ENCODE assay signal across 17 mouse cellular contexts in genomic region chr14:19967482-19967881, GRCm38 (mm10). TPM values are rescaled to one million over a fixed set of nuclear protein-coding genes. Genes with fewer than 3 reads are reported as not detected.
DNase-seq lines count a peak whose midpoint lies in the region; ATAC-seq and TF ChIP-seq lines count a peak whose summit lies in the region.
"Had no signal": no experiment of that assay in that cellular context is flagged by ENCODE, and none has a peak within 500 bp of the region (broad histone marks: within the 10 kb centered on the region; RNA-seq: fewer than 3 reads in every experiment).

No protein-coding gene starts in this region.

- no peak for TF ChIP-seq CTCF in layer of hippocampus, adult 2 months (conservative IDR thresholded peaks at IDR 0.05)
- no peak for TF ChIP-seq CTCF in spleen, adult 2 months (IDR thresholded peaks at IDR 0.05; ENCODE audit: extremely low read depth, insufficient read depth, insufficient read length, insufficient replicate concordance)

- no peak for TF ChIP-seq POLR2A in spleen, adult 2 months (IDR thresholded peaks at IDR 0.05; ENCODE audit: low read depth, low read length)

- no peaks in the 10 kb centered on the region for H3K9me3 ChIP-seq in forebrain, embryonic 13.5 days (replicated peaks)
- H3K9me3 ChIP-seq in forebrain, embryonic 12.5 days: no peaks in the 10 kb centered on the region
- H3K9me3 ChIP-seq in liver, embryonic 12.5 days (replicated peaks): no peaks in the 10 kb centered on the region
- H3K9me3 ChIP-seq: intestine, embryonic 15.5 days; kidney, embryonic 15.5 days had no signal

- H3K36me3 ChIP-seq in forebrain, embryonic 13.5 days (ENCODE audit: poor library complexity, severe bottlenecking): peaks cover 12% of the 10 kb centered on the region; the same call in 1 of the 2 replicates
- H3K36me3 ChIP-seq in forebrain, embryonic 12.5 days (replicated peaks): no peaks in the 10 kb centered on the region; the same call in 1 of the 2 replicates
- H3K36me3 ChIP-seq in spleen, adult 2 months (ENCODE audit: control insufficient read depth, insufficient read depth, low read length): no peaks in the 10 kb centered on the region
- H3K36me3 ChIP-seq in splenic B cell, adult 2 months (ENCODE audit: control insufficient read depth, insufficient read depth, low read length, poor library complexity, severe bottlenecking): no peaks in the 10 kb centered on the region
- H3K36me3 ChIP-seq in liver, embryonic 12.5 days: no peaks in the 10 kb centered on the region
- H3K36me3 ChIP-seq: intestine, embryonic 15.5 days; kidney, embryonic 15.5 days had no signal

- DNase-seq in layer of hippocampus, adult 2 months (ENCODE audit: low spot score in 2 of 2): peak in 1 of 2 experiments; percentile 56
- no peak for DNase-seq in layer of hippocampus, postnatal 25 days (ENCODE audit: extremely low spot score in 1 of 2, low spot score in 1 of 2)
- DNase-seq in spleen, adult 2 months (ENCODE audit: low read depth in 1 of 2, low spot score in 2 of 2): no peak
- no peak for DNase-seq in spleen, adult 12 weeks (ENCODE audit: low spot score)
- peak; percentile 32 for DNase-seq in splenic B cell, adult 2 months (ENCODE audit: low read depth, low spot score)
- DNase-seq: adrenal gland, postnatal 36 days; cerebellum, postnatal 25 days; gastrocnemius, adult 2 months; heart, postnatal 10 days had no signal

- H3K27me3 ChIP-seq in forebrain, embryonic 13.5 days: no peaks in the 10 kb centered on the region
- H3K27me3 ChIP-seq in forebrain, embryonic 12.5 days: no peaks in the 10 kb centered on the region
- no peaks in the 10 kb centered on the region for H3K27me3 ChIP-seq in spleen, adult 2 months (ENCODE audit: control insufficient read depth, insufficient read depth, low read length)
- H3K27me3 ChIP-seq in splenic B cell, adult 2 months (ENCODE audit: control insufficient read depth, insufficient read depth, low read length, poor library complexity, severe bottlenecking): no peaks in the 10 kb centered on the region
- no peaks in the 10 kb centered on the region for H3K27me3 ChIP-seq in liver, embryonic 12.5 days (replicated peaks)
- H3K27me3 ChIP-seq: intestine, embryonic 15.5 days; kidney, embryonic 15.5 days had no signal

- peak; percentile 52; the same call in 1 of the 2 replicates for ATAC-seq in forebrain, embryonic 13.5 days
- ATAC-seq in forebrain, embryonic 12.5 days (ENCODE audit: low FRiP score): no peak
- no peak for ATAC-seq in liver, embryonic 12.5 days
- ATAC-seq: intestine, embryonic 15.5 days; lung, postnatal 0 days had no signal

- no peak overlapping the region for H3K4me3 ChIP-seq in forebrain, embryonic 13.5 days
- no peak overlapping the region for H3K4me3 ChIP-seq in forebrain, embryonic 12.5 days (replicated peaks)
- H3K4me3 ChIP-seq in layer of hippocampus, adult 2 months: 0 out of 2 replicates have a peak overlapping the region, but pooled peaks have one; percentile 10
- no peak overlapping the region for H3K4me3 ChIP-seq in spleen, adult 2 months (ENCODE audit: extremely low read depth, insufficient read depth, insufficient read length)
- no peak overlapping the region for H3K4me3 ChIP-seq in liver, embryonic 12.5 days
- H3K4me3 ChIP-seq: gastrocnemius, adult 2 months; intestine, embryonic 15.5 days; kidney, embryonic 15.5 days had no signal

- peaks cover 78% of the 10 kb centered on the region for H3K4me1 ChIP-seq in forebrain, embryonic 13.5 days
- H3K4me1 ChIP-seq in forebrain, embryonic 12.5 days: peaks cover 64% of the 10 kb centered on the region
- peaks cover 30% of the 10 kb centered on the region for H3K4me1 ChIP-seq in spleen, adult 2 months (ENCODE audit: control insufficient read depth, insufficient read depth, insufficient read length)
- peaks cover 34% of the 10 kb centered on the region for H3K4me1 ChIP-seq in liver, embryonic 12.5 days

- no peak overlapping the region for H3K27ac ChIP-seq in forebrain, embryonic 13.5 days
- H3K27ac ChIP-seq in forebrain, embryonic 12.5 days: no peak overlapping the region
- H3K27ac ChIP-seq in layer of hippocampus, adult 2 months: peak overlapping the region; percentile 16; the same call in 1 of the 2 replicates
- H3K27ac ChIP-seq in spleen, adult 2 months (ENCODE audit: insufficient read depth, low read length): peak overlapping the region; percentile 66; the same call in 1 of the 2 replicates
- H3K27ac ChIP-seq in liver, embryonic 12.5 days: no peak overlapping the region
- H3K27ac ChIP-seq: gastrocnemius, adult 2 months; intestine, embryonic 15.5 days; kidney, embryonic 15.5 days; liver, embryonic 14.5 days had no signal

- WGBS in forebrain, embryonic 13.5 days: 69% methylated on average over 8 of the region's 8 CpGs
- 70% methylated on average over 8 of the region's 8 CpGs for WGBS in forebrain, embryonic 12.5 days
- 71% methylated on average over 8 of the region's 8 CpGs for WGBS in spleen, adult 2 months
- 66% methylated on average over 8 of the region's 8 CpGs for WGBS in liver, embryonic 12.5 days (ENCODE audit: insufficient replicate concordance)

- H3K4me2 ChIP-seq in forebrain, embryonic 13.5 days: no peak overlapping the region
- no peak overlapping the region for H3K4me2 ChIP-seq in forebrain, embryonic 12.5 days
- no peak overlapping the region for H3K4me2 ChIP-seq in liver, embryonic 12.5 days
- H3K4me2 ChIP-seq: intestine, embryonic 15.5 days; kidney, embryonic 15.5 days; midbrain, embryonic 11.5 days had no signal

- no peak overlapping the region for H3K9ac ChIP-seq in forebrain, embryonic 13.5 days
- H3K9ac ChIP-seq in forebrain, embryonic 12.5 days: no peak overlapping the region
- no peak overlapping the region for H3K9ac ChIP-seq in liver, embryonic 12.5 days
- H3K9ac ChIP-seq: intestine, embryonic 15.5 days; kidney, embryonic 15.5 days; liver, embryonic 14.5 days had no signal

RNA-seq across cellular contexts. Expression of gene Gng2, which starts 9.9 kb away (rescaled TPM):
- polyA plus RNA-seq in forebrain, embryonic 13.5 days (2015; fragmentation: Nextera tagmentation; extraction: Ambion mirVana): 304 and 326 TPM in 2 replicates
- 187 and 202 TPM in 2 replicates for polyA plus RNA-seq in forebrain, embryonic 12.5 days (2016; fragmentation: Nextera tagmentation; extraction: Ambion mirVana)
- total RNA-seq in layer of hippocampus, adult 2 months (2021): 100 to 1,000 TPM; 285 to 305 TPM
- 100 to 1,000 TPM; 311 to 324 TPM for total RNA-seq in layer of hippocampus, postnatal 25 days (2021)
- 25.1 and 34.7 TPM in 2 replicates for polyA plus RNA-seq in spleen, adult 2 months (2012; rRNA removed)
- 10.7 and 11.8 TPM in 2 replicates for polyA plus RNA-seq in liver, embryonic 12.5 days (2016; fragmentation: Nextera tagmentation; extraction: Ambion mirVana)

Comparison
In these comparisons a context has a peak if more than half of its experiments do, and no peak if none do; other contexts are left out.
1. H3K27ac ChIP-seq: peak in layer of hippocampus, adult 2 months (single experiment) and spleen, adult 2 months (single experiment); none in forebrain, embryonic 13.5 days (single experiment), forebrain, embryonic 12.5 days (single experiment) and liver, embryonic 12.5 days (single experiment).